Mouse (Mus musculus) kidney, postnatal 0 days (tissue): Measurements from ENCODE around the gene Wnt6. TPM values are rescaled to one million over a fixed set of nuclear protein-coding genes. Genes with fewer than 3 reads are reported as not detected.

Experiments
- ATAC-seq: fragments of 200-750 bp; cut with Nextera tagmentation; replicated peaks from 2 replicates; pipeline ENCODE4 v1.8.0; 2017; ENCODE audit warnings: low read depth, moderate number of reproducible peaks, moderate TSS enrichment, moderate library complexity; ENCODE audit not compliant: low FRiP score
- DNase-seq: peaks from one replicate; pipeline ENCODE4 v3.0.0-alpha.2; 2016; ENCODE audit warnings: low spot score
- H3K27ac ChIP-seq: fragments of 300-500 bp; sonication (generic); 2 replicates; pipeline ENCODE4 v1.5.1; 2014; ENCODE audit warnings: mild to moderate bottlenecking
- H3K27me3 ChIP-seq: fragments of 300-500 bp; sonication (generic); 2 replicates; pipeline ENCODE4 v1.6.1; 2014; ENCODE audit warnings: low read length, mixed read lengths; ENCODE audit not compliant: insufficient read depth
- H3K36me3 ChIP-seq: fragments of 300-500 bp; sonication (generic); 2 replicates; pipeline ENCODE4 v1.6.1; 2014; ENCODE audit warnings: low read length, mixed read lengths; ENCODE audit not compliant: insufficient read depth
- H3K4me1 ChIP-seq: fragments of 300-500 bp; sonication (generic); replicated peaks from 2 replicates; pipeline ENCODE4 v1.6.1; 2014; ENCODE audit warnings: antibody characterized with exemption, low read length, mixed read lengths; ENCODE audit not compliant: insufficient read depth
- H3K4me2 ChIP-seq: fragments of 300-500 bp; sonication (generic); 2 replicates; pipeline ENCODE4 v1.6.1; 2014; ENCODE audit warnings: mild to moderate bottlenecking, low read length, moderate library complexity, mixed read lengths
- H3K4me3 ChIP-seq: fragments of 300-500 bp; sonication (generic); replicated peaks from 2 replicates; pipeline ENCODE4 v1.5.1; 2014; ENCODE audit warnings: low read depth, low read length
- H3K9ac ChIP-seq: fragments of 300-500 bp; sonication (generic); 2 replicates; pipeline ENCODE4 v1.6.1; 2014; ENCODE audit warnings: low read depth, low read length
- H3K9me3 ChIP-seq: fragments of 300-500 bp; sonication (generic); replicated peaks from 2 replicates; pipeline ENCODE4 v1.6.1; 2016; ENCODE audit warnings: low read length, inconsistent platforms, mixed read lengths
- CTCF ChIP-seq: IDR thresholded peaks from 2 replicates; pipeline ENCODE4 v1.5.1; 2016; ENCODE audit warnings: antibody characterized with exemption, low read depth, mild to moderate bottlenecking, moderate library complexity
- WGBS: fragments of 180-500 bp; shearing (Covaris S2); extraction: QIAGEN DNeasy Blood & Tissue Kit; methylation state at CpG from one replicate; pipeline ENCODE4 v1.1.7; 2014; 5-methylcytosine and 5-hydroxymethylcytosine counted together
- polyA plus RNA-seq: library from polyadenylated mRNA; unstranded; fragments of >200 nt; fragmentation: Nextera tagmentation; extraction: Ambion mirVana; gene quantifications from 2 replicates; pipeline ENCODE4 v1.2.1, GENCODE M21; 2015

The Wnt6 gene
- polyA plus RNA-seq, 1 experiment from 2014 or later, result 1.9 TPM

- no peak overlapping the region for H3K4me3 ChIP-seq
- DNase-seq (no peak), ATAC-seq (no peak)
- H3K4me1 ChIP-seq, result no peaks in the 10 kb centered on the region
- no peak overlapping the region for H3K4me2 ChIP-seq
- H3K9ac ChIP-seq, result no peak overlapping the region
- H3K27ac ChIP-seq, result no peak overlapping the region
- no peaks in the 10 kb centered on the region for H3K27me3 ChIP-seq
- 79% methylated on average over 7 of the region's 7 CpGs for WGBS
- H3K36me3 ChIP-seq, result no peaks in the 10 kb centered on the region
- TF ChIP-seq CTCF, result no peak
- H3K9me3 ChIP-seq, result no peaks in the 10 kb centered on the region
Observed at GRCm38 (mm10) chr1:74740846-74741245, 30.8 kb upstream of the Wnt6 start.

- Histone ChIP-seq H3K4me3 (no peak overlapping the region), H3K27ac (no peak overlapping the region), H3K36me3 (no peaks in the 10 kb centered on the region), H3K9me3 (no peaks in the 10 kb centered on the region), H3K27me3 (no peaks in the 10 kb centered on the region), H3K4me1 (0 out of 2 replicates have a peak, but pooled peaks cover 3% of the 10 kb centered on the region), H3K9ac (no peak overlapping the region), H3K4me2 (no peak overlapping the region)
- DNase-seq, result no peak
- 0 out of 2 replicates have a peak, but pooled peaks have one; percentile 20 for ATAC-seq
- TF ChIP-seq CTCF, result no peak
- WGBS, result 62% methylated on average over 5 of the region's 5 CpGs
Observed at GRCm38 (mm10) chr1:74747335-74747734, 24.4 kb upstream of the Wnt6 start.

GRCm38 (mm10) chr1:74748643-74749271 lies 22.9 kb upstream of the Wnt6 start, which contains the start of gene Prkag3:
Gene Prkag3, minus strand, starts transcription at chr1:74749221.
- DNase-seq, result peak; percentile 69
- Histone ChIP-seq H3K27ac (no peak within 1 kb of the TSS), H3K9me3 (no peaks in the 10 kb centered on the region), H3K4me1 (0 out of 2 replicates have a peak, but pooled peaks cover 6% of the 10 kb centered on the region), H3K9ac (peak within 1 kb of the TSS; percentile 14; the same call in 1 of the 2 replicates), H3K27me3 (no peaks in the 10 kb centered on the region), H3K36me3 (no peaks in the 10 kb centered on the region), H3K4me3 (no peak within 1 kb of the TSS), H3K4me2 (peak within 1 kb of the TSS; percentile 46)
- 6% methylated on average over 30 of the region's 30 CpGs for WGBS
- TF ChIP-seq CTCF, result peak; percentile 66
- peak; percentile 55; the same call in 1 of the 2 replicates for ATAC-seq

- peak; percentile 87 for DNase-seq
- Histone ChIP-seq H3K9me3 (no peaks in the 10 kb centered on the region), H3K9ac (no peak overlapping the region), H3K4me2 (peak overlapping the region; percentile 46), H3K27me3 (no peaks in the 10 kb centered on the region), H3K4me3 (no peak overlapping the region), H3K27ac (no peak overlapping the region), H3K36me3 (no peaks in the 10 kb centered on the region), H3K4me1 (0 out of 2 replicates have a peak, but pooled peaks cover 6% of the 10 kb centered on the region)
- WGBS, result 55% methylated on average over 7 of the region's 7 CpGs
- peak; percentile 80 for ATAC-seq
- no peak for TF ChIP-seq CTCF
Observed at GRCm38 (mm10) chr1:74749301-74749700, 22.4 kb upstream of the Wnt6 start.

GRCm38 (mm10) chr1:74750683-74751082 lies 21.0 kb upstream of the Wnt6 start:
- no peak overlapping the region for H3K27ac ChIP-seq
- H3K4me3 ChIP-seq, result no peak overlapping the region
- WGBS, result 60% methylated on average over 4 of the region's 4 CpGs
- H3K9ac ChIP-seq, result no peak overlapping the region
- TF ChIP-seq CTCF, result no peak
- ATAC-seq (no peak), DNase-seq (peak; percentile 35)
- H3K27me3 ChIP-seq, result no peaks in the 10 kb centered on the region
- no peaks in the 10 kb centered on the region for H3K9me3 ChIP-seq
- H3K4me2 ChIP-seq, result no peak overlapping the region
- H3K4me1 ChIP-seq, result 0 out of 2 replicates have a peak, but pooled peaks cover 6% of the 10 kb centered on the region
- H3K36me3 ChIP-seq, result no peaks in the 10 kb centered on the region

GRCm38 (mm10) chr1:74752150-74752549 lies 19.5 kb upstream of the Wnt6 start:
- Histone ChIP-seq H3K4me3 (no peak overlapping the region), H3K9me3 (no peaks in the 10 kb centered on the region), H3K27me3 (no peaks in the 10 kb centered on the region), H3K27ac (no peak overlapping the region), H3K36me3 (no peaks in the 10 kb centered on the region), H3K4me2 (no peak overlapping the region), H3K4me1 (0 out of 2 replicates have a peak, but pooled peaks cover 6% of the 10 kb centered on the region), H3K9ac (no peak overlapping the region)
- DNase-seq, result no peak
- WGBS, result 80% methylated on average over 8 of the region's 8 CpGs
- no peak for ATAC-seq
- no peak for TF ChIP-seq CTCF
